Mouse (Mus musculus) v-Abl transformed pro-B cells (cell line): ENCODE measurements around the gene 3830417A13Rik.

ENCODE experiments used
- in situ Hi-C, 2 experiments: fragments of 400-800 bp; cut with MboI; formaldehyde crosslinking; loops; one replicate each; pipeline ENCODE4 v1.15.1; 2025; ENCODE audit not compliant: unreplicated experiment in 2 of 2

The 3830417A13Rik gene

GRCm38 (mm10) chrX:64173248-64173647 is at the start of gene 3830417A13Rik:
TSS of gene 3830417A13Rik (plus strand) at chrX:64173548.
- in situ Hi-C loops = no loop called here

- in situ Hi-C loops = no loop called here
Observed at GRCm38 (mm10) chrX:64152098-64152497, 21.2 kb upstream of the 3830417A13Rik start, which contains the start of gene Gm6760. TSS of gene Gm6760 (minus strand) at chrX:64152198.

GRCm38 (mm10) chrX:64181246-64181645 is 7.9 kb downstream of the 3830417A13Rik start:
- in situ Hi-C loops = no loop called here
